Comparison of ENCODE assay signal across 19 mouse cellular contexts in genomic region chr2:181332542-181332941, GRCm38 (mm10). TPM values are rescaled to one million over a fixed set of nuclear protein-coding genes. Genes with fewer than 3 reads are reported as not detected.
"Had no signal": no experiment of that assay in that cellular context is flagged by ENCODE, and none has a peak within 500 bp of the region (broad histone marks: within the 10 kb centered on the region; RNA-seq: fewer than 3 reads in every experiment).

No protein-coding gene starts in this region.

- ATAC-seq: hindbrain, postnatal 0 days; intestine, embryonic 16.5 days; liver, embryonic 12.5 days had no signal

- DNase-seq: gastrocnemius, adult 2 months; gastrocnemius, postnatal 10 days; gastrocnemius, postnatal 25 days; heart, adult 11 months; heart, adult 2 months; heart, postnatal 14 days; heart, postnatal 36 days; kidney, adult 11 months; kidney, adult 2 months; kidney, adult 9 months; kidney, postnatal 14 days; kidney, postnatal 36 days; layer of hippocampus, adult 9-11 months; layer of hippocampus, postnatal 36 days; left cerebral cortex, postnatal 4 days had no signal

RNA-seq across cellular contexts. Expression of gene Stmn3, which starts 18.2 kb away (rescaled TPM):
- total RNA-seq: gastrocnemius, adult 2 months; hematopoietic stem cell, adult 5-6 weeks had no signal
